Mouse (Mus musculus): ENCODE measurements at regions not wholly inside any gene's neighbourhood (a gene's known extent, or its start where the extent isn't known, plus 50 kb on each side); places are given as distances from the start of the nearest gene placed in this dataset.
A peak's percentile ranks its signal among the peaks of the same experiment; 100 is the strongest.

DNA sequence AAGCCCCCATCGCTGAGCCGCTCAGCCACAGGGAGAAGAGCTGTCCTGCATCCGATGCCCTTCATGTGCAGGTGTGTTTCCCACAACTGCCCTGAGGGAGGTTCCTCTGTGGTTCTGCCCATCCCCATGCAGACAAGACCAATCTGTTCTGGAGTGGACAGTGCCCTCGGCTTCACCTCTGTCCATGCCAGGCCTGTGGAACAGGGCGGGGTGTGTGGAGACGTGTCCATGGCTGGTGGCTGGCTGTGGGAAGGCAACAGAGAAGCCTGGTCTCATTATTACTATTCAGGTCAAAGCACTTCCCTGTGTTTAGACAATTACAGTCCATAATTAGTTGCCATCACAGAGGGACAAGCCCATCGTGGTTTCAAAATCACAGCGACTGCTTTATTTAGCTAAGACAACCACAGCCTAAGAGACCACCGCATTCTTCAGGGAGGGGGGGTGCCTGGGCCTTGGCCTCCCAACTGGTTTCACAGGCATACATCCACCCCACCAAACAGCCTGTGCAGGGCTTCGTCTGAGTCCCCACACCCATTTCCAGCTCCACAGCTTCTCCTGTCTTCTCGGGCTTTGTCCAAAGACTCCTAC, 97.7 kb downstream of the Rplp1 start:
- no peak for DNase-seq

DNA sequence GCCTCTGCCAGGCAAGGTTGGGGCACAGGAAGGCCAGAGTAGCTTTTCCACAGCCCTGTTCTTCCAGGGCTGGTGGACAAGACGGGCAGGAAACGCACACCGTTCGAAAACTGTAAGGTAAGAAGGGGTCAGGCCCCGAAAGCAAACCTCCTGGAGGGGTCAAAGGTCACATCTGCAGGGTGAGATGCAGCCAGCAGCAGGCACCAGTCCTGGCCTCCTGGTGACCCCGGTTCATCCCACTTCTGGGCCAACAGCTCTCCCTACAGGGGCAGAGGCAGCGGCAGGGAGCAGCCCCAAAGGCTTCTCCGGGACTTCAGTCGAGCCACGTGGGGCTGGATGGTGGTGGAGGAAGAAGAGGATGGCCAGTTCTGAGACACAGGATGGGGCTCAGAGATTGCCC, 98.3 kb downstream of the Rplp1 start:
- no peak for DNase-seq

- DNase-seq, result no peak
Measured at GRCm38 (mm10) chr9:61813291-61813690, 101.1 kb downstream of the Rplp1 start.

DNA sequence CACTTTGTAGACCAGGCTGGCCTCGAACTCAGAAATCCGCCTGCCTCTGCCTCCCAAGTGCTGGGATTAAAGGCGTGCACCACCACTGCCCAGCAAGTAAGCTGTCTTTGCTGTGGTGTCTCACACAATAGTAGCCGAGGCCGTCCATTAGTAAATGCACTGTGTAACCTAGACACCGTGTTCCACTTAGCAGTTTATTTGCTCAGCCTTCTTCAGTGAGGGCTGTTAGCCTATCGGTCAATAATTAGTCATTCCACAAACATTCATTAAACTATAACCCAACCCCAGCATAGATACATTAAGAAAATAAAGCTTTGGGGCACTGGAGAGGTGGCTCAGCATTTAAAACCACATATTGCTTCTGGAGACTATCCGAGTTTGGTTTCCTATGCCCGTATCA, 102.0 kb downstream of the Rplp1 start:
- no peak for DNase-seq

- DNase-seq, result peak; percentile 24
Measured at GRCm38 (mm10) chr9:61810456-61810855, 103.9 kb downstream of the Rplp1 start.

GRCm38 (mm10) chr9:61808351-61809225, 105.8 kb downstream of the Rplp1 start:
- no peak for DNase-seq

GRCm38 (mm10) chr9:61805971-61806370, 108.4 kb downstream of the Rplp1 start:
- DNase-seq, result no peak

DNA sequence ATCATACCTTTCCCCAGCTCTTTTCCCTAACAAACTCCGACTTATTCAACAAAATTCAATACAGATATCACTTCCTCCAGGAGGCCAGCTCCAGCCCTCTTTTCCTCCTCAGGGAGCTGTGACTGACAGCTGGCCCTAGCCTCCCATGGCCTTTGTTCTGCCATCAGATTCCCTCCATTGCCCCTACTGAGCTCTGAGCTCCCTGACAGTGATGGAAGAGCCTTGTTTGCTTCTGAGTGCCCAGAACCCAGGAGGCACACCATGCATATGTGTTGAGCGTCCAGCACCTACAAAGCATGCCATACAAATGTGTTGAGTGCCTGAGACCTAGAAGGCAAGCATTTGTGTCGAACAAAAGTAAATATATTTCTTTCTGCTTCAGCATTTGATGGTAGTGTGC, 110.8 kb downstream of the Rplp1 start:
- no peak for DNase-seq

DNA sequence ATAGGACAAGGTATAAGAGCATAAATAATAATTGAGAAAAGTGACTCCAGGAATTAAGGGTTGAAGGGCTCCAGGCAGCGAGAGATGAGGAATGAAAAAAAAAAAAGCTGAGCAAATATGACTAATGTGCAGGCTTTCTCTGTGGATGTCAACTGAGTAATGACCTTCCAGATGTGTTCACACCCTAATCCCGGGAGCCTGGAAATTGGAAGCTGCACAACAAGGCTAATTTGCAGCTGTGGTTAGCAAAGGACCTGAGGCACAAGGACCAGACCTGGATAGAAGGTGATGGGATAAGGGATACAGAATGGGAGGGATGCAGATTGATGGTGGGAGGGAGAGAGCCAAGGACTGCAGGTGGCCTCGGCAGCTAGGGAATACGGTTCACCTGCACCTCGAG, 111.6 kb downstream of the Rplp1 start:
- DNase-seq, result no peak

- no peak for DNase-seq
Measured at GRCm38 (mm10) chr9:61799535-61799934, 114.8 kb downstream of the Rplp1 start.

DNA sequence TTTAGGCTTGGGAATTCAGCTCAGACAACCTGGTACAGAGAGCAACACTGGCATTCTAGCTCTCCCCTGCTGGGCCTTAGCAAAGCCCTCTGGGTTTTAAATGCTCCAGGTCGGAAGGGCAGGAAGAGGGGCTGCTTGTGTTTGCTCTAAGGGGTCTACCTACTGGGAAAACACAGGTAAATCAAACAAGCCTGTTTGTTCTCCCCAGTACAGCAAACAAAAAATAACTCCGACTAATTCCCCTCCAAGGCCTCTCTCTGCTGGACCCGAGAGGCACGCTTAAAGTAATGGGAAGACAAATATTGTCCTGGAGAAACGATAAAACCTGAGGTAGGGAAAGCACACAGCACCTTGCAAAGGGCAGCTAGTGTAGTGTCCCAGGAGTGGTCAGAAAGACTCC, 118.4 kb downstream of the Rplp1 start:
- no peak for DNase-seq

DNA sequence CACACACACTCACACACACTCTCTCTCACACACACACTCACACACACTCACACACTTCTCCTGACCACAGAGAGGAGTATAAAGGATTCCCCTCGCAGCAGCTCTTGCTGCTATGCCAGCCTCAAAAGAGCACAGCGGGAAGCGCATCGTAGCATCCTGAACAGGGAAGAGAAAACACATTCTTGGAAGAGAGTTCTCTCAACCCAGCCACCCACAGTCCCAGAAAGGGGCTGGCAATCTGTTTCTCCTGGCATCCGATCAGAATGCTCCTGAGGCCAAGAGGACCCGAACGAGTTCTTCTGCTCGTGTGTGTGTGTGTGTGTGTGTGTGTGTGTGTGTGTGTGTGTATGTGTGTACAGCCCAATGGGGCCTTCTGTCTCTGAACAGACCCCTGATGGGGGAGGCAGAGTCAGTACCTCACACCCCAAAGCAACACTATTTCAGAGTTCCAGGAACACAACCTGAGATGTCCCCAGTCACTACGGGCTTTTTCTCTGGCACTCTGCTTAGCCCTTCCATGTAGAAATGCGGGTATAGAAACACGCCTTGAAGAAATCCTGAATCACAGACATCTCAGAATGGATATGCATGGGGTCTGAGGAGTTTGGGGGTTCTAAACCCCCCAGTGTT, 122.8 kb downstream of the Rplp1 start:
- DNase-seq, result no peak

DNA sequence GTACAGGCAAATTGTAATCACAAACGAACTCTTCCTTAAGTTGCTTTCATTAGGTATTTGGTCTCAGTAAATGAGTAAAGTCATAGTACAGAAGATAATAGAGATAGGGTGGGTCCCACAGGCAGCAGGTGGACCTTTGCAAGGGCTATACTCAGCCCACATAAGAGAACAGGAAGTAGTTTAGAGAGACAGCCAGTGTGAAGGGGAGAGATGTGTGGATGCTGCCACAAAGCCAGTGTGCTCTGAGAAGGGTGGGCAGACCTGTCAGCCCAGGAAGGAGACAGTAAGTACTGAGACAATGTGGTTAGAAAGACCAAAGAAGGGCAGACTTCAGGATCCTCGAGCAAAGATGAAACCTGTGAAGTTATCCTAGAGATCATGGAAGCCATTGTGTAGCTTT, 123.5 kb downstream of the Rplp1 start:
- DNase-seq, result no peak

- no peak for DNase-seq
Measured at GRCm38 (mm10) chr9:61789066-61789897, 125.1 kb downstream of the Rplp1 start.

DNA sequence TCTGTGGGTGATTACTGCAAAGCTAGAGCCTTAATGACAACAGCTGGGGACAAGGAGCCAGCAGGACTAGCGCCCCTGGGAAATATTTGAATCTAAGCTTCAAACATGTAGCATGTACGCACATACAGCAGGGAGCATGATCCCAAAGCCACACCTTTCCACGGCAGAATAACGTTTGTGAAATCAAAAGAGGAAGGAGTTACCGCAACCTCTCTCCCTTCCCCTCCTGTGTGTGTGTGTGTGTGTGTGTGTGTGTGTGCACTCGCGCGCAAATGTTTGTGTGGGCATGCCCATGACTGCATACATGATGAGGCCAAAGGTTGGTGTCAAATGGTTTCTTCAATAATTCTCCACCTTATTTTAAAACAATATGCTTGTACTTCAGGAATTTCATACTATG, 132.9 kb downstream of the Rplp1 start:
- no peak for DNase-seq

- DNase-seq, result no peak
Measured at GRCm38 (mm10) chr9:61780186-61780939, 134.0 kb downstream of the Rplp1 start.

- no peak for DNase-seq
Measured at GRCm38 (mm10) chr9:61779165-61779564, 135.2 kb downstream of the Rplp1 start.

DNA sequence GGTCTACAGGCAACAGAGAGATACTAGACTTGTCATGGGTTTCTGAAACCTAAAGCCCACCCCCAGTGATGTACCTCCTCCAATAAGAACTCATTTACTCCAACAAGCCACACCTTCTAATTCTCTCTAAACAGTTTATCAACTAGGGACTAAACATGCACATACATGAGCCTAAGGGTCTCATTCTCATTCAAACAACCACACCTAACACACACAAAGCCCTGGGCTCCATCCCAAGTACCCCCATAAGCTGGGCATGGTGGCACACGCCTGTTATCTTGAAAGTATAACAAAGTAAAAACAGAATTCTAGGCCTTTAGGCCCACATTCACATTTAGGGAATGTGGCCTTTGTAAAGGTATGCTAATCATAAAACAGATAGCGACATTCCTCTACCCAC, 137.9 kb downstream of the Rplp1 start:
- DNase-seq, result no peak

DNA sequence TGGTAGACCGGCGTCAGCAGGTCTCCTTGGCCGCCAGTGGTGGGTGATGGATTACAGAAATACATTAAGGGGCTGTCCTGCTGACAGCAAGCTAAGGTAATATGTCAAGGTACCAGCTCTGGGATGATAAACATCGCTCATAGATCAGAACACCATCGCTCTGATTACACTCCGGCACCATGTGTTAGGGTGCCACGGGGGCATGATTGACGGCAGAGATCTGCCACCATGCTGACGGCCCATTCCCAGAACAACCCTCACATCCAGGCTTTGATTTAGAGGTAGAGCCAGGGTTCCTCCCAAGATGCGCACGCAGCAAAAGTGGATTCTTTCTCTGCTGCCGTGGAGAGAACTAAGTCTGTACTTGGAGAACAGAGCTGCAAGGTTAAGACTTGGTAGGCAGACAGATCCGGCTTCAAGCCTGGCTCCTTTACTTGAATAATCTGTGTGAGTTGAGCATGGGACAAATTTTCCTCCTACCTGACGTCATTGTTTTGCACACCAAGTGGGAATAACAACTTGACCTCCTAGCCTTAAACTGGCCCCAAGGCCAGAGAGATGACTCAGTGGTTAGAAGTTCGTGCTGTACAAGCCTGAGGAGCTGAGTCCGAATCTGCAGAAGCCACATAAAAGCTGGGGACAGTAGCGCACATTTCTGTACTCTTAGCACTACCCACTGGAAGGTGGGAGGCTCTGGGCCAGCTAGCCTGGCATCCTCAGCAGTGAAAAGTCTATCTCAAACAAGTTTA, 144.0 kb downstream of the Rplp1 start:
- DNase-seq, result no peak

DNA sequence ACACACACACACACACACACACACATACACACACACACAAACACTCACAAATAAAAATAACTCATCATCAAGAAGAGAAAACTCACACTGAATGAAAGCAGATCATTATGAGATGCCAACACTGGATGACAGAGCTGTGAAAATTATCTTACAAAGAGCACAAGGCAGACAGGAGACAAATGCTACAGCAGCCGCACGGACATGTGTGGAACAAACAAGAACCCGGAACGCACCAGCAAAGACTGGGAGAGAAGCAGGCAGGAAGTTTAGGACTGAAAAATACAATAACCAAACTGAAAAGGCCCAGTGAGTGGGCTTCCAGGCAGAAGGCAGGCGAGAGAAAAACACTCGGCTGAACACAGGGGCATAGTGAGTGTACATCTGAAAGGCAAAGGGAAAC, 148.2 kb downstream of the Rplp1 start:
- DNase-seq, result no peak

DNA sequence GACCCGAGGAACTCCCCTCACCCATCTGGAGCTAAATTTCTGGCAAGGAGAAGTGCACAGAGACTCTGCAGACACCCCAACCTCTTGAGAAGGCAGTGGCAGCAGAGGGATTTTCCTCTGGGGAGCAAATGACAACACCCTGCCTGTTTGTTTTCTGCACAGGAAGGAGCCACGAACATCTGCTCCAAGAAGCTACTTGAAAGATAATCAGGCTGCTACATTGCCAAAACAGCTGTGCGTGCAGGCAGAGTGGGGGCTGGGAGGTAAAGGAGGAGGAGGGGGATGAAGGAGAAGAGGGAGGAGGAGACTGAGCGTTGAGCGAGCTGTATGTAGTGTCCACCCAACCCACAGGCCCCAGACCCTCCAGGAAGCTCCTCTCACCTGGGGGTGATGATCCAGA, 149.0 kb downstream of the Rplp1 start:
- DNase-seq, result no peak
